Mouse (Mus musculus) T-helper 2 cell (primary cell): ENCODE results near the gene Prkca.

Experiments used
- in situ Hi-C: fragments of 300-600 bp; cut with MboI, MseI; formaldehyde crosslinking; loops from one replicate; pipeline ENCODE4 v1.15.1; 2025; ENCODE audit warnings: high pct_unique_total_duplicates

Gene Prkca

DNA sequence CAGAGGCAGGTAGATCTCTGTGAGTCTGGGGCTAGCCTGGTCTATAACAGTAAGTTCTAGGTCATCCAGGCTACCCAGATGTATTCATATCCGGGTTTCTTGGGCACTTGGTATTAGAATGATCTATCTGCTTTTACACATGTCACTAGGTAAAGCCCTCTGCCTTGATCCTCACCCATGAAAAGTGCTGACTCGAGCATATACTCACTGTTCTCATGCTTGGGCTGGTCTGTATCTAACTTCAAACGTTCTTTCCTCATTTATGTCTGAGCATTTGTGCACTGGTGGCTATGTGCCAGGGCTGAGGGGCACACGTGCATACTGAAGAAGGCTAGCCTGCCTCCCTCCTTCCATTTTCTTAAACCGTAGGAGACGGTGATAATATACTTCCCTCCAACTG lies 272.5 kb downstream of the Prkca start:
- in situ Hi-C loops, result no loop called here

DNA sequence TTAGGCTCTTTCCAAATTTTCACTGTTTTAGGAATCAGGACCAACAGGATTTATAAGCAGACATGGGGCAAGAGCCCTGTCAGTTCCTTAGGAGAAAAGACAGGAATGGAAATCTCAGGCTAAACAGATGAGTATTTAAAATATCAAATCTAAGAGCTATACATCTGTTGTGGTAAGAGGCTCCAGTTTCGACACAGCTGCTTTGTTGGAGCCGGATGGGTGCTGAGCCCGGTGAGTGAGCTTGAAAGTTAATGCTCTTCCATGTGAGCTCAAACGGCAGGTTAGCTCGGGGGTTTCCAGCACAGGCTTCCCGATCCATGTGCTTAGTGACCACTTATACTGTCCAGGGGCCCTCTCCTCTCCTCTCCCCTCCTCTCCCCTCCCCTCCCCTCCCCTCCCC lies 273.7 kb downstream of the Prkca start:
- in situ Hi-C loops, result no loop called here

GRCm38 (mm10) chr11:108068430-108068829 lies 275.3 kb downstream of the Prkca start:
- in situ Hi-C loops, result no loop called here

DNA sequence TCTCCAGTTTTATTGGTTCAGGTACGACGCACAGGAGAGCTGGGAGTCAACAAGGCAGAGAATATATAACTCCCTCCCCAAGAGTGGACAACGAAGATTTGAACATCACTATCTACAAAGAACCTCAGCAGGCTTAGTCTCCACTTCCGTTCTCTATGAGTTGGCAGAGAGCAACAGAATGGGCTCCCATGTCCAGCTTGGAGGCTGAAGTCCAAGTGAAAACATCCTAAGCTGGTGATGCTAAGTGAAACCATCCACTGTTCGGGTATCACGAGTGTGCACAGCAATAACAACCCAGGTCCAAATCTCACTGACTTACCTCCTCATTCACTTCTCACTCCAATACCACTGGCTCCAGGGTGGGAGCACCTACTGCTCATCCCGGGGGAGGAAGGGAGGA lies 276.6 kb downstream of the Prkca start:
- in situ Hi-C loops, result no loop called here

GRCm38 (mm10) chr11:108064401-108064800 lies 279.3 kb downstream of the Prkca start:
- in situ Hi-C loops, result no loop called here

DNA sequence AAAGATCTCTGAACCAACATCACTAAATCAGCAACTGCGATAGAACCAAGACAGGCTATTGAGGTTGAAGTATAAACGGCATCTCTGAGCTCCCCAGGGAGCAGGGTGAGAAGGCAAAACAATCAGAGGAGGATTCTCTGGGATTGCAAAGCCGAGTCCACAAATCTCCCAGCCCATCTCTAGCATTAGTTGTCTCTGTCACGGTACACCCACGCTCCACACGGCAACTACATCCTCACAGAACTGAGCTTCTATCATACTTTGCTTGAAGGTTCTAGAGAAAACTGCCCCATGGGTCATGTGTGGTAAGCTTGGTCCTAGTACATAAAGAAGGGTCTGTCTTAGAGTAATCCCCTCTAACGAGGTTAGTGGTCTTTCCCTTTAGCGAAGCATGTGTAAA lies 280.6 kb downstream of the Prkca start:
- in situ Hi-C loops, result no loop called here

DNA sequence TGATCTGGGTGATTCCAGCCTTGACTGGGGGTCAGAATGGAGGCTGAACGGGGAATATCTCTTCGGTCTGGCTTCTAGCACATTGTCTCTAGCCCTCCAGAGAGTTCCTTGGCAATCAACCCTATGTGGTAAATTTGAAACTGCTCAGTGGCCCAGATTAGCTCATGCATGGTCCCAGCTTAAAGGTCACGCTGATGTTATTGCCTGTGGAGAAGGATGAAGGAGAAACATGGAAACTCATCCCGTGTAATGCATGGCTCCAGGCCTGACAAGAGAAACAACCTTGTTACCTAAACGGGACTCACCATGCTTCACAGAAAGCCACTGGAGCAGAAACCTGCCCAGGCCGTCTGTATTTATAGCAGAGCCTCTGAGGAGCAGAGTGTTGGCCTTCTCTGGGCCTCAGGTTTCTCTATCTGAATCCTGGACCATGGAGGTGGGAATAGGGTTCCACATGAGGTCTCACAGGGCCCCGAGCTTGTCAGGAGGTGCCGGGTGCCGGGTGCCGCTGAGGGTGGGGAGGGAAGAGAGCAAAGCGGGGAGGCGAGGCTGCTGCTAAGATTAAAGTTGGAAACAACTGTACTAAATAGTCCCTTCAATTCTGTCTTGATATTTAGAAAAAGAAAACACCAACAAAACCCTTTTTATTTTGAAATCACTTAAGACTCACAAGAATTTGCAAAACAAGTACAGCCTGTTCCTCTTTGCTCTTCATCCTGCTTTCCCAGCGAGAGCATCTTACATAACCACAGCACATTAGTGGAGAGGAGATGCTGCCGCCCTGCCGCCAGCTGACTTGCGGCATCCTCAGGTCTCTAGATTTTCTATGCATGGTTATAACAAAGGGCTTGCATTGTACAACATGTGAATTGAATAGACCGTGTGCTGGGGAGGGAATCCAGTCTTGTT lies 281.9 kb downstream of the Prkca start:
- in situ Hi-C loops, result no loop called here

GRCm38 (mm10) chr11:108057138-108057537 lies 286.6 kb downstream of the Prkca start:
- in situ Hi-C loops, result no loop called here

DNA sequence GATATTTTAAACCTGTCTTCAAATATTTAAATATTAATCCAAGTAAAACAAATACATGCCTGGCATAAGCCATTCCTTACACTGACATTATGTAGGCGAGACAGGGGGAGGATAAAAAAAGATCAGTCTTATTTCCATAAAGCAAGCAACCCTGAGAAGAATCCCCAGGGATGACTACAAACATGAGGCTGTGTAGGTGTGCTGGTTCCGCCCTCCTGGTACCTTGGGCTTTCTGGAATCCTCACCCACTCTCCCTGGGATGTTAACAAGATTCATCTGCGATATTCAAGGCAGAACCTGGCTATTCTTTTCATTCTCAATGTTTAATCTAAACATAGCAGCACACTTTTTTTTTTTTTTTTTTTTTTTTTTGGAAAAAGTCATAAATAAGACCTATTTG lies 289.1 kb downstream of the Prkca start:
- in situ Hi-C loops, result no loop called here

DNA sequence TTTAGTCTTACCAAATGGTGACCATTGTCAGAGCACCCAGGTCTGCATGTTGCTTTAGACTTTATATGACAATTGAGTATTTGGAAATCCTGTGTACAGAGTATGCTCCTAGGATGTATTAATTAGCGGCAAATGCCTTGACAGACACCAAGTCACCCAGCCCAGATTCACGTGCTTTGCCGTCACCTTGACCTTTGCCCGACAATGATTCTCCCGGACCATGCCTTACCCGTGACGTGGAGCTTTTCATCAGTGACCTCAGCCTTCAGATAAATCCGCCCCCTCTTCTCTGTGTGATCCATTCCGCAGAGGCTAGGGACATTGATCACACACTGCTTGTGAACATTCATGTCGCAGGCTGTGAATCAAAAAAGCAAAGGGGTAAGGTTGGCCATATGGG lies 290.0 kb downstream of the Prkca start:
- in situ Hi-C loops, result no loop called here

DNA sequence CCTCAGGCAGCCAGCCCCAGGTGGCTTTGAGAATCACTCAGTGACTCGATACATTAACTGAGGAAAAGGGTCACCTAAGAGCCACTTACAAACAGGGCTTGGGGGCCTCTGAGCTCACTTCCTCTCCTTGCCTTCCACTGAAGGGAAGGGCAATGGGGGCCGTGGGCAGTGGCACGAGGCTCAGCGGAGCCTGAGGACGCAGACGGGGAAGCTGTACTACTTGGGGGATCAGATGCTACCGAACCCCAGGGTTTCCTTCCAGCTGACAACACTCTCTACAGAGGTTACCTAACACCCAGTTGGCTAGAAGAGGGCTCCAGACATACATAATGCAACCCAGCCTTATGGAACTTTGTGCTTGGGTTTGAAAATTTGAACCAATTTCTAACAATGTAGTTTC lies 302.1 kb downstream of the Prkca start:
- in situ Hi-C loops, result no loop called here

DNA sequence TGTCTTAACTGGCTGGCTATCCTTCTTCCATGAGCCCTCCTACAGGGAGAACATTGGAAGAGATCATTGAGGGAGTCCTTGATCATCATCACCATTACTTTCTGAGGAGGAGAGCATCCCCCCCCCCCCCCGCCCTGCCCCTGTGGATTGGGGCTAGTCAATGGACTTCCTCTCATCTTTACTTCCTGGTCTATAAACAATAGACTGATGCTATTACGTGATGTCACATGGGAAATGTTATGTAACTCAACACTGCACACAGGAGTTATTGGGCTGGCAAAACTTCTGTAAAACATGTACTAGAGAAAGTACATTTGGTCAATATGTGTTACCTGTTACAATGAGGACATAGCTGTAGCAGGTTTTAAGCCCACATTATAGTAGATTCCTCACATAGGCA lies 302.9 kb downstream of the Prkca start:
- in situ Hi-C loops, result no loop called here

DNA sequence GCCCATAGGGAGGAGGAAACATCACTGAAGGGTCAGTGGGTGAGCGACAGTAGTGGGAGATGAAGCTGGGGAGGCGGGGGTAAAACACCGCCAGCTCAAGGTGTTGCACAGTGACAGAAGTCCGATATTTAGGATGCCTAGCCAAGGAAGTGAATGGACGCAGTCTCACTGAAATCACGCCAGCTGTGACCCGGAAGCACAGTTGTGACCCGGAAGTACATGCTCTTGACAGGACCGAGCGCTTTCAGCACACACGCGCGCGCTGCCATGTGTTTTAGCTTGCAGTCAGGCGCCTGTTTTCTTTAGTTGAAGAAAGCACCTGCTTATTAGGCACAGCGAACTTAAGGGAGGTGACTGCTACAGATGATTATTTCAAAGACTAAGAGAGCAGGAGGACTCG lies 304.0 kb downstream of the Prkca start:
- in situ Hi-C loops, result no loop called here

- in situ Hi-C loops, result no loop called here
Measured at GRCm38 (mm10) chr11:108038989-108039388, 304.7 kb downstream of the Prkca start.

DNA sequence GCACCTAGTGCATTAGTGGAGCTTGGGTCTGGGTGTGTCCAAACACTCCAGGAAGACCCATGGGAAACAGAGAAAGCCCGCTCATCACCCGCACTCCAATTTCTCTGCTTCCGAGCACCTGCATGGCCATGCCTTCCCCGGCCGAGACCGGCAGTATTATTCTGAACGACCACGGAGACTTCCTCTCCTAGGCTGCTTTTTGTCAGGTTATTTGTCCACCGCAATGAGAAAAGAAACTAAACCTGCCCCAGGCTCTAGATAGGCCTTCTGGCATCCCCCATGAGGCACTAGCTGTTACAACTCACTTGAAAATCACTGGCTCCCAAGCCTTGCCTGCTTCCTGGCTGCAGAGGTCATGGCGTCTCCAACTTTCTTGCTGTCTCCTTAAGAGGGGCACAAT lies 307.4 kb downstream of the Prkca start:
- in situ Hi-C loops, result no loop called here

- in situ Hi-C loops, result no loop called here
Measured at GRCm38 (mm10) chr11:108035761-108036160, 308.0 kb downstream of the Prkca start.

- in situ Hi-C loops, result no loop called here
Measured at GRCm38 (mm10) chr11:108034376-108034775, 309.4 kb downstream of the Prkca start.

DNA sequence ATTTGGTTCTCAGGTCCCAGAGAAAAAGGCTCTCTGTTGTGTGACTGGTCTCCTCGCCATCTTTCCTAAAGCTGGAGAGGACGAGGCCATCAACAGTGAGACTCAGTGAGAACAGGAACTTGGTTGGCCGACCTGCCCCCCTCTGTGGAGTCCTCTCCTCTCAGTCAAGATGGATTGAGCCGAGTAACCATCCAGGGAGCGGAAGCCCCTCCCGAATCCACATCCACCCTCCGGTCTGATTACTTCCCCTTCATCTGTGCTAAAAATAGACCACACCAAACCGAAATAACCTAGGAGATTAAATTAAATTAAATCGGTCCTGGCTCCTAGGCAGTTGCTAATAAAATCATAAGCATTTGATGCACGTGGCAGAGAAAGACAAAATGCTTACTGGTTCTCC lies 311.2 kb downstream of the Prkca start:
- in situ Hi-C loops, result no loop called here

- in situ Hi-C loops, result no loop called here
Measured at GRCm38 (mm10) chr11:108030956-108031604, 312.6 kb downstream of the Prkca start.

DNA sequence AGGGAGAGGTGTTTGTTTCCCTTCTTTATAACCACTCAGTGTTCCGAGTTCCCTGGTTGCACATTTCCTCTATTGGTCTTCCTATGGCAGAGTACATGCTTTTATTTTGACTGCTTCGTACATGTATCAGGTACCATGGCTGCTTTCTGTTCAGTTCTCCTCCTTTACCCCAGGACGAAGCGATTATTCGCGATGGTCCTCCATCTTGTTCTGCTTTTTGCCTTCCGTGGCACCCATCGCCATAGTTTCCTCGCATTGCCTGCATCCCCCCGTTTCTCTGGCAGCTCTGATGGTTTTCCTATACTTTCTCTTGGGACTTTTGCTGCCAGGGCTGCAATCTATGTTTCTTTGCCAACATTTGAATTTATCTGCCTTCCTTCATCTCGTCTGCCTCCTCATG lies 314.4 kb downstream of the Prkca start:
- in situ Hi-C loops, result no loop called here

- in situ Hi-C loops, result no loop called here
Measured at GRCm38 (mm10) chr11:108028398-108028797, 315.3 kb downstream of the Prkca start.

- in situ Hi-C loops, result no loop called here
Measured at GRCm38 (mm10) chr11:108025726-108026425, 317.9 kb downstream of the Prkca start.

- in situ Hi-C loops, result no loop called here
Measured at GRCm38 (mm10) chr11:108023188-108023587, 320.5 kb downstream of the Prkca start.
